Mouse (Mus musculus): ENCODE measurements around the gene Acot7. TPM values are rescaled to one million over a fixed set of nuclear protein-coding genes. Genes with fewer than 3 reads are reported as not detected.

The Acot7 gene
- polyA plus RNA-seq, 1 experiment = 0.51 TPM

- TF ChIP-seq TAL1 (IDR thresholded peaks at IDR 0.05; ENCODE audit: low read length) (no peak), GATA1 (IDR thresholded peaks at IDR 0.05; ENCODE audit: low read length) (no peak)
- Histone ChIP-seq H3K9me3 (ENCODE audit: control insufficient read depth, low read length) (no peaks in the 10 kb centered on the region; the same call in 1 of the 2 replicates), H3K27me3 (ENCODE audit: control insufficient read depth) (peaks cover 68% of the 10 kb centered on the region), H3K4me3 (replicated peaks) (no peak overlapping the region), H3K4me1 (ENCODE audit: control insufficient read depth) (peaks cover 18% of the 10 kb centered on the region), H3K36me3 (ENCODE audit: control insufficient read depth) (peaks cover 10% of the 10 kb centered on the region)
Observed at GRCm38 (mm10) chr4:152312186-152312585, 134.3 kb downstream of the Acot7 start.

DNA sequence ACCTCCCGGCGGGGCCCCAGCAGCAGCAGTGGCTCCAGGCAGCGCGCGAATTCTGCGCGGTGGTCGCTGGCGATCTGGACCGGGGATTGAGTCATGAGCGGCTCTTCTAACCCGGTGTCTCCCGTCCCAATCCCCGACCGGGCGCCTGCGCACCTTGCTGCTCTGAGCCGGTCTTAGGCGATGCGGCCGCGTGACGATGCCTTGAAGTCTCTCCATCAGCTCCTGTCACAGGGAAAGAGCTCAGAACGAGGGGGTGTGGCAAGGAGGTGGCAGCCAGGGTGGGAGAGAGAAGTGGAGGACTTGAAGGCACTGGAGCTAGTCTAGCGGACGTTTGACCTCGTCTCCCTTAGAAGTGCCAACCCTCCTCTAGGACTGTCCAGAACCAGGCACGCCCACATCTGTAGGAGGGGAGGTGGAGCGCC, 135.3 kb downstream of the Acot7 start:
- TF ChIP-seq GATA1 (IDR thresholded peaks at IDR 0.05; ENCODE audit: low read length) (no peak), TAL1 (IDR thresholded peaks at IDR 0.05; ENCODE audit: low read length) (no peak)
- Histone ChIP-seq H3K4me3 (replicated peaks) (no peak overlapping the region), H3K36me3 (ENCODE audit: control insufficient read depth) (peaks cover 5% of the 10 kb centered on the region; the same call in 1 of the 2 replicates), H3K4me1 (ENCODE audit: control insufficient read depth) (peaks cover 18% of the 10 kb centered on the region), H3K9me3 (ENCODE audit: control insufficient read depth, low read length) (no peaks in the 10 kb centered on the region; the same call in 1 of the 2 replicates), H3K27me3 (ENCODE audit: control insufficient read depth) (peaks cover 79% of the 10 kb centered on the region)

DNA sequence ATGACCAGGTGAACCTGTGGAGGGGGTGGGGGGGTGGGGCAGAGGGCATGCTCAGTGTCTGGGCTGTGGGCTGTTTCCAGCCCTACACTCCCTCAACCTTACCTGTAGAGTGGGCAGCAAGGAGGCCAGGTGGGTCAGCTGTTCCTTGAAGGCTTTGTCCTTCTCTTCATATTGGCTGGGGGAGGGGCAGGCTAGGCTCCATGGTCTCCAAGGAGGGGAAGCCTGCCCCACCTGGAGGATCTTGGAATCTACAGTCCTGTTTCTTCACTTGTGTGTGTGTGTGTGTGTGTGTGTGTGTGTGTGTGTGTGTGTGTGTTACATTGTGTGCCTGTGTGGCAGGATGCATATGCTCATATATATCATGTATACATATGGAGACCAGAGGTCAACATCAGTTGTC, 136.0 kb downstream of the Acot7 start:
- Histone ChIP-seq H3K36me3 (ENCODE audit: control insufficient read depth) (peaks cover 2% of the 10 kb centered on the region; the same call in 1 of the 2 replicates), H3K9me3 (ENCODE audit: control insufficient read depth, low read length) (no peaks in the 10 kb centered on the region; the same call in 1 of the 2 replicates), H3K27me3 (ENCODE audit: control insufficient read depth) (peaks cover 86% of the 10 kb centered on the region), H3K4me1 (ENCODE audit: control insufficient read depth) (peaks cover 25% of the 10 kb centered on the region), H3K4me3 (replicated peaks) (no peak overlapping the region)
- TF ChIP-seq TAL1 (IDR thresholded peaks at IDR 0.05; ENCODE audit: low read length) (no peak), GATA1 (IDR thresholded peaks at IDR 0.05; ENCODE audit: low read length) (no peak)

DNA sequence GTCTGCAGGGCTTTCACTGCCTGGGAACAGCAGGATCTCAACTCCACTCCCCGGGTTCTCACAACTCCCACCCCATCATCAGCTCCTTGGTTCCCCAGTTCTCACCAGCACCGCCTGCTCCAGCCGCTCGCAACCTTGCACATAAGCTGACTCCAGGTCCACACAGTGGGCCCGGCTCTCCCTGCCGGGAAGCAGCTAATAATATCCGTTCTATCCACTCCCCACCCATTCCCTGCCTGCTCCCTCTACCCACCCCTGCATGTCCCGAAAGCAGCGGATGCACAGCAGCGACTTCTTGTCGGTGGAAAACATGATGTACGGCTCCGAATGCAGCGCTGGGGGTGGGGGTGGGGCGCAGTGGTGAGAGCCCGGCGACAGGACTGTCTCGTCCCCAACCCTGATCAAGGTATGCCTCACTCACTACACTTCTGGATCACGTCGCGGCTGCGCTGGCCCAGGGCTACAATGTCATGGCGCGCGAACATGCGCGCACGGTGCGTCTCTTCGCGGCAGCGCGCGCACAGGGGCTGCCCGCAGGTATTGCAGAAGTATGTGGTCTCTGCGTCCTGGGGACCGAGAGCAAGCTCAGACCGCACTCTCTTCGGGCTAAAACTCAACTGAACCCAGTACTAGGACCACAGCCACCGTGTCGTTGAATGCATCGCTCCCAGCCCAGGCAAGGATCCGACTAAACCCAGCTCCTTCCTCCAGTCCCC, 137.7 kb downstream of the Acot7 start:
- H3K36me3 ChIP-seq (ENCODE audit: control insufficient read depth) = no peaks in the 10 kb centered on the region
- no peaks in the 10 kb centered on the region; the same call in 1 of the 2 replicates for H3K9me3 ChIP-seq (ENCODE audit: control insufficient read depth, low read length)
- peaks cover 26% of the 10 kb centered on the region for H3K4me1 ChIP-seq (ENCODE audit: control insufficient read depth)
- TF ChIP-seq GATA1 (IDR thresholded peaks at IDR 0.05; ENCODE audit: low read length) (no peak), TAL1 (IDR thresholded peaks at IDR 0.05; ENCODE audit: low read length) (no peak)
- H3K27me3 ChIP-seq (ENCODE audit: control insufficient read depth) = peaks cover 84% of the 10 kb centered on the region
- H3K4me3 ChIP-seq (replicated peaks) = no peak overlapping the region

DNA sequence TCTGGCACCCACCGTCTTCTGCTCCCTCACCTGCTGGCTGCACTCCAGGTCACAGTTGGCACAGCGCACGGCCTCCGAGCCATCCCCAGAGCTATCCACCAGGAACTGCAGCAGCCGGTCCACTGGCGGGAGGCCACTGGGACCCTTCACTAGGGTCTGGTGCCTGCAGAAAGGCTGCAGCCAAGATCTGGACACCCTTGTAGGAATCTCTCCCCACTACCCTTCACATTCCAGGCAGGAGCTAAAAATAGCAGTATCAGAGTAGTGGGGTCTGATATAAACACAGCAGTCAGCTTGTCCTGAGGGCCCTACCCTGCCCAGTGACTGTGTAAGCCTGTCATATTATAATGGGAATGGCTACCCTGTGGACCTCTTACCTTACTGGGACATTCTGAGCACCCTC, 139.7 kb downstream of the Acot7 start:
- Histone ChIP-seq H3K27me3 (ENCODE audit: control insufficient read depth) (peaks cover 71% of the 10 kb centered on the region), H3K4me3 (replicated peaks) (no peak overlapping the region), H3K9me3 (ENCODE audit: control insufficient read depth, low read length) (no peaks in the 10 kb centered on the region; the same call in 1 of the 2 replicates), H3K36me3 (ENCODE audit: control insufficient read depth) (no peaks in the 10 kb centered on the region), H3K4me1 (ENCODE audit: control insufficient read depth) (peaks cover 17% of the 10 kb centered on the region)
- no peak for TF ChIP-seq TAL1 (IDR thresholded peaks at IDR 0.05; ENCODE audit: low read length)
- no peak for TF ChIP-seq GATA1 (IDR thresholded peaks at IDR 0.05; ENCODE audit: low read length)

DNA sequence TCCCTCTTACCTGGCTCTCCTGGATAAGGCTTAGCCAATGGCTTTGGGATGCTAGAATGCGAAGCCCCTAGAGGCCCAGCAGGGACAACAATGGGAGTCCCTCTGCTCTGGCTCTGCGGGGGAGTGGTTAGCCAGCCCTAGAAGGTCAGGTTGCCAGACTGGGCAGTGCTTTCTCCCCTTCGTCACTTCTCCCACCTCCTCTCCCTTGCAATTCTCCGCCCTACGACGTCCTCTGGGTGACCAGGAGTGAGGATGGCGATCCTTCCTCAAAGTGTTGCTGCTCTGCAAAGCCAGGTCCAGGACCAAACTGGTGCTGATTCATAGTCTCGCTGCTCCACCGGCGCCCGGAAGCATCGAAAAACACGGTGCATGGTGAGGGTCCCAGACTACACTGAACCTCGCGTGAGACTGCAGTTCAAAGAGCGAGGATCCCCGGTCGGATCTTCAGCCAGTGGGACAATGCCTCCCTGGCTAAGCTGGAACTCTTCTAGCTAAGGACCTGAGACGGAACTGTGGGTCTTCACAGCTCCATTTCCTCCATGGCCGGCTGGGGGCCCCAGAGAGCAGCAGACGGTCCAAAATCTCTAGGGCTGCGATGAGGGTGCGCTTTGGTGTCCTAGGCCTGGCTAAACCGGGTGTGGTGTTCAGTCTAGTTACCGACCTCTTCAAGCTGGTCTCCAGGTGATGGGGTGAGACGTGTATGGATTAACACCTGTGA, 140.7 kb downstream of the Acot7 start, which contains the start of gene Rnf207:
TSS of gene Rnf207 (minus strand) at position 477 of the 718 bp plus-strand sequence.
- TF ChIP-seq GATA1 (IDR thresholded peaks at IDR 0.05; ENCODE audit: low read length) = no peak
- TF ChIP-seq TAL1 (IDR thresholded peaks at IDR 0.05; ENCODE audit: low read length) = no peak
- Histone ChIP-seq H3K4me1 (ENCODE audit: control insufficient read depth) (peaks cover 8% of the 10 kb centered on the region), H3K36me3 (ENCODE audit: control insufficient read depth) (no peaks in the 10 kb centered on the region), H3K27me3 (ENCODE audit: control insufficient read depth) (peaks cover 61% of the 10 kb centered on the region), H3K9me3 (ENCODE audit: control insufficient read depth, low read length) (no peaks in the 10 kb centered on the region; the same call in 1 of the 2 replicates), H3K4me3 (replicated peaks) (no peak within 1 kb of the TSS)

Other genes with a start within 250 kb of the Acot7 start
- 7.6 and 11.2 TPM in 2 replicates for gene Dnajc11, start 244.4 kb upstream of the Acot7 start, polyA plus RNA-seq (2012)
- gene Thap3, start 189.1 kb upstream of the Acot7 start, polyA plus RNA-seq (2012) = 1.8 and 2.4 TPM in 2 replicates
- 0.99 and 1.0 TPM in 2 replicates for gene Phf13, start 181.9 kb upstream of the Acot7 start, polyA plus RNA-seq (2012)
- gene Klhl21, start 169.3 kb upstream of the Acot7 start, polyA plus RNA-seq (2012) = 0.97 and 1.1 TPM in 2 replicates
- gene Zbtb48, start 150.5 kb upstream of the Acot7 start, polyA plus RNA-seq (2012) = 0.82 and 0.86 TPM in 2 replicates
- gene Tas1r1, start 139.6 kb upstream of the Acot7 start, polyA plus RNA-seq (2012) = not detected in 2 replicates
- gene Nol9, start 138.8 kb upstream of the Acot7 start, polyA plus RNA-seq (2012) = 0.72 and 0.87 TPM in 2 replicates
- 9.9 and 10.0 TPM in 2 replicates for gene Plekhg5, start 105.6 kb upstream of the Acot7 start, polyA plus RNA-seq (2012)
- gene Tnfrsf25, start 62.2 kb upstream of the Acot7 start, polyA plus RNA-seq (2012) = 0.37 and 0.81 TPM in 2 replicates
- gene Espn, start 25.8 kb upstream of the Acot7 start, polyA plus RNA-seq (2012) = 0.08 and 0.11 TPM in 2 replicates
- gene Hes2, start 19.3 kb upstream of the Acot7 start, polyA plus RNA-seq (2012) = not detected in 2 replicates
- not detected in 2 replicates for gene Gpr153, start 96.1 kb downstream of the Acot7 start, polyA plus RNA-seq (2012)
- gene Hes3, start 113.5 kb downstream of the Acot7 start, polyA plus RNA-seq (2012) = not detected in 2 replicates
- gene Icmt, start 119.1 kb downstream of the Acot7 start, polyA plus RNA-seq (2012) = 1.6 and 2.6 TPM in 2 replicates
- 0.01 TPM in 1 of 2 replicates, not detected in the other for gene Rnf207, start 140.9 kb downstream of the Acot7 start, polyA plus RNA-seq (2012)
- gene Rpl22, start 147.6 kb downstream of the Acot7 start, polyA plus RNA-seq (2012) = 13.4 and 13.6 TPM in 2 replicates
- gene Chd5, start 160.5 kb downstream of the Acot7 start, polyA plus RNA-seq (2012) = under 0.01 and 0.02 TPM in 2 replicates